In the genomic region with DNA sequence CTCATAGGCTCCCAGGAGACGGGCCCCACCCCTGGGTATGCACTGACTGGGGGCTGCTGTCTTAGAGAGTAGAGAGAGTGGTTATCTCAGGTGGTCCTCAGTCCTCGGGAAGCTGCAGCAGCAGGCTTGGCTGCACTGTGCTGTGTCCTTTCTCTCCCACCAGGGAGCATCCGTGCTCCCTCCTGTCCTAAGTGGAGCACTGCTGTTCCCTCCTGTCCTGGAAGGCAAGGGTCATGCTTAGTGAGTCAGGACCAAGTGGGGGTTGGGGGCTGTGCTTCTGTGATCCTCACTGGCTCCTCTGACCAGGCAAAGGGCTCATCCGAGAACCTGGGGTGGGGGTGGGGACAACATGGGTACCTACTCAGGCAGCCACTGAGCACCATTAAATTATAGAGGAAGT, we compare ENCODE assay signal across 13 mouse cellular contexts. TPM values are rescaled to one million over a fixed set of nuclear protein-coding genes. Genes with fewer than 3 reads are reported as not detected.
DNase-seq lines count a peak whose midpoint lies in the region; ATAC-seq and TF ChIP-seq lines count a peak whose summit lies in the region.
"Had no signal": no experiment of that assay in that cellular context is flagged by ENCODE, and none has a peak within 500 bp of the region (broad histone marks: within the 10 kb centered on the region; RNA-seq: fewer than 3 reads in every experiment).

No protein-coding gene starts in this region.

- peak; percentile 30 for TF ChIP-seq CTCF in lung, embryonic 14.5 days (IDR thresholded peaks at IDR 0.05; ENCODE audit: low read depth)

- peak; percentile 28 for DNase-seq in embryo, embryonic 10 days (ENCODE audit: low spot score)
- DNase-seq in embryo, embryonic 9.5 days (ENCODE audit: extremely low spot score), result no peak
- no peak for DNase-seq in lung, embryonic 14.5 days
- DNase-seq in lung, postnatal 4 days, result no peak
- no peak for DNase-seq in thymus, postnatal 25 days
- DNase-seq: gastrocnemius, postnatal 36 days; heart, postnatal 4 days had no signal

- WGBS in lung, embryonic 14.5 days, result 46% methylated on average over 4 of the region's 4 CpGs
- WGBS in kidney, embryonic 15.5 days, result 43% methylated on average over 4 of the region's 4 CpGs
- WGBS in liver, embryonic 16.5 days (ENCODE audit: insufficient replicate concordance), result 61% methylated on average over 4 of the region's 4 CpGs
- WGBS in forebrain, embryonic 13.5 days, result 66% methylated on average over 4 of the region's 4 CpGs

- H3K4me3 ChIP-seq in lung, embryonic 14.5 days (ENCODE audit: low read depth, low read length), result no peak overlapping the region
- no peak overlapping the region for H3K4me3 ChIP-seq in kidney, embryonic 15.5 days (replicated peaks)
- no peak overlapping the region for H3K4me3 ChIP-seq in liver, embryonic 16.5 days (ENCODE audit: low read depth, low read length)
- no peak overlapping the region for H3K4me3 ChIP-seq in forebrain, embryonic 13.5 days
- H3K4me3 ChIP-seq: limb, embryonic 13.5 days; midbrain, embryonic 12.5 days had no signal

- no peaks in the 10 kb centered on the region for H3K9me3 ChIP-seq in lung, embryonic 14.5 days (ENCODE audit: low read depth, low read length)
- H3K9me3 ChIP-seq in kidney, embryonic 15.5 days (replicated peaks), result no peaks in the 10 kb centered on the region
- H3K9me3 ChIP-seq in liver, embryonic 16.5 days (replicated peaks; ENCODE audit: control insufficient read depth, low read length), result no peaks in the 10 kb centered on the region
- no peaks in the 10 kb centered on the region for H3K9me3 ChIP-seq in forebrain, embryonic 13.5 days (replicated peaks)
- H3K9me3 ChIP-seq: limb, embryonic 13.5 days; midbrain, embryonic 12.5 days had no signal

- H3K27me3 ChIP-seq in lung, embryonic 14.5 days (ENCODE audit: insufficient read depth, low read length), result no peaks in the 10 kb centered on the region
- no peaks in the 10 kb centered on the region for H3K27me3 ChIP-seq in kidney, embryonic 15.5 days
- no peaks in the 10 kb centered on the region for H3K27me3 ChIP-seq in liver, embryonic 16.5 days (ENCODE audit: control insufficient read depth, insufficient read depth, low read depth, low read length)
- no peaks in the 10 kb centered on the region for H3K27me3 ChIP-seq in forebrain, embryonic 13.5 days
- H3K27me3 ChIP-seq: limb, embryonic 13.5 days; midbrain, embryonic 12.5 days had no signal

- no peak overlapping the region for H3K9ac ChIP-seq in lung, embryonic 14.5 days
- H3K9ac ChIP-seq in kidney, embryonic 15.5 days, result no peak overlapping the region
- no peak overlapping the region for H3K9ac ChIP-seq in liver, embryonic 16.5 days (ENCODE audit: low read depth, low read length)
- no peak overlapping the region for H3K9ac ChIP-seq in forebrain, embryonic 13.5 days
- H3K9ac ChIP-seq: limb, embryonic 13.5 days; midbrain, embryonic 12.5 days had no signal

- no peak overlapping the region for H3K27ac ChIP-seq in lung, embryonic 14.5 days (ENCODE audit: low read depth)
- H3K27ac ChIP-seq in kidney, embryonic 15.5 days, result 0 out of 2 replicates have a peak overlapping the region, but pooled peaks have one; percentile 18
- no peak overlapping the region for H3K27ac ChIP-seq in liver, embryonic 16.5 days (ENCODE audit: low read length)
- H3K27ac ChIP-seq in forebrain, embryonic 13.5 days, result no peak overlapping the region
- H3K27ac ChIP-seq: limb, embryonic 13.5 days; midbrain, embryonic 12.5 days had no signal

- H3K4me2 ChIP-seq in lung, embryonic 14.5 days, result no peak overlapping the region
- no peak overlapping the region for H3K4me2 ChIP-seq in kidney, embryonic 15.5 days
- H3K4me2 ChIP-seq in liver, embryonic 16.5 days (ENCODE audit: low read depth, low read length), result no peak overlapping the region
- no peak overlapping the region for H3K4me2 ChIP-seq in forebrain, embryonic 13.5 days
- H3K4me2 ChIP-seq: limb, embryonic 13.5 days; midbrain, embryonic 12.5 days had no signal

- H3K36me3 ChIP-seq in lung, embryonic 14.5 days (ENCODE audit: insufficient read depth), result peaks cover 8% of the 10 kb centered on the region; the same call in 1 of the 2 replicates
- peaks cover 15% of the 10 kb centered on the region for H3K36me3 ChIP-seq in kidney, embryonic 15.5 days
- H3K36me3 ChIP-seq in liver, embryonic 16.5 days (ENCODE audit: control insufficient read depth, insufficient read depth), result peaks cover 3% of the 10 kb centered on the region
- H3K36me3 ChIP-seq in forebrain, embryonic 13.5 days (ENCODE audit: poor library complexity, severe bottlenecking), result peaks cover 13% of the 10 kb centered on the region

- H3K4me1 ChIP-seq in lung, embryonic 14.5 days (ENCODE audit: insufficient read depth), result peaks cover 5% of the 10 kb centered on the region
- H3K4me1 ChIP-seq in kidney, embryonic 15.5 days, result peaks cover 43% of the 10 kb centered on the region
- H3K4me1 ChIP-seq in liver, embryonic 16.5 days (ENCODE audit: control insufficient read depth, low read depth, low read length), result peaks cover 28% of the 10 kb centered on the region
- H3K4me1 ChIP-seq in forebrain, embryonic 13.5 days, result peaks cover 10% of the 10 kb centered on the region; the same call in 1 of the 2 replicates
- H3K4me1 ChIP-seq: limb, embryonic 13.5 days; midbrain, embryonic 12.5 days had no signal

- ATAC-seq in lung, embryonic 14.5 days (ENCODE audit: insufficient read depth), result no peak
- ATAC-seq in kidney, embryonic 15.5 days (replicated peaks; ENCODE audit: low FRiP score), result 0 out of 2 replicates have a peak, but pooled peaks have one; percentile 5
- ATAC-seq in liver, embryonic 16.5 days (ENCODE audit: low read depth), result 0 out of 2 replicates have a peak, but pooled peaks have one; percentile 16
- ATAC-seq in forebrain, embryonic 13.5 days, result no peak
- ATAC-seq: forebrain, embryonic 16.5 days had no signal

RNA-seq across cellular contexts. Expression of gene Sbno2, which starts 16.2 kb away (rescaled TPM):
- polyA plus RNA-seq in lung, embryonic 14.5 days (2014; fragmentation: Nextera tagmentation; extraction: Ambion mirVana), result 13.9 and 16.3 TPM in 2 replicates
- polyA plus RNA-seq in kidney, embryonic 15.5 days (2015; fragmentation: Nextera tagmentation; extraction: Ambion mirVana), result 14.4 and 16.2 TPM in 2 replicates
- 10.3 and 11.8 TPM in 2 replicates for polyA plus RNA-seq in liver, embryonic 16.5 days (2015; fragmentation: Nextera tagmentation; extraction: Ambion mirVana)
- 11.6 and 13.6 TPM in 2 replicates for polyA plus RNA-seq in forebrain, embryonic 13.5 days (2015; fragmentation: Nextera tagmentation; extraction: Ambion mirVana)

RNA-seq across cellular contexts. Expression of gene Stk11, which starts 26.5 kb away (rescaled TPM):
- 28.7 and 29.7 TPM in 2 replicates for polyA plus RNA-seq in lung, embryonic 14.5 days (2014; fragmentation: Nextera tagmentation; extraction: Ambion mirVana)
- 15.0 and 22.4 TPM in 2 replicates for polyA plus RNA-seq in kidney, embryonic 15.5 days (2015; fragmentation: Nextera tagmentation; extraction: Ambion mirVana)
- 13.2 and 14.4 TPM in 2 replicates for polyA plus RNA-seq in liver, embryonic 16.5 days (2015; fragmentation: Nextera tagmentation; extraction: Ambion mirVana)
- 20.7 and 21.6 TPM in 2 replicates for polyA plus RNA-seq in forebrain, embryonic 13.5 days (2015; fragmentation: Nextera tagmentation; extraction: Ambion mirVana)

RNA-seq across cellular contexts. Expression of gene Gpx4, which starts 42.2 kb away (rescaled TPM):
- 471 and 474 TPM in 2 replicates for polyA plus RNA-seq in lung, embryonic 14.5 days (2014; fragmentation: Nextera tagmentation; extraction: Ambion mirVana)
- 581 and 603 TPM in 2 replicates for polyA plus RNA-seq in kidney, embryonic 15.5 days (2015; fragmentation: Nextera tagmentation; extraction: Ambion mirVana)
- 553 and 567 TPM in 2 replicates for polyA plus RNA-seq in liver, embryonic 16.5 days (2015; fragmentation: Nextera tagmentation; extraction: Ambion mirVana)
- 487 and 489 TPM in 2 replicates for polyA plus RNA-seq in forebrain, embryonic 13.5 days (2015; fragmentation: Nextera tagmentation; extraction: Ambion mirVana)

RNA-seq across cellular contexts. Expression of gene Atp5d, which starts 49.3 kb away (rescaled TPM):
- 493 and 529 TPM in 2 replicates for polyA plus RNA-seq in lung, embryonic 14.5 days (2014; fragmentation: Nextera tagmentation; extraction: Ambion mirVana)
- polyA plus RNA-seq in kidney, embryonic 15.5 days (2015; fragmentation: Nextera tagmentation; extraction: Ambion mirVana), result 594 and 612 TPM in 2 replicates
- polyA plus RNA-seq in liver, embryonic 16.5 days (2015; fragmentation: Nextera tagmentation; extraction: Ambion mirVana), result 288 and 309 TPM in 2 replicates
- 454 and 459 TPM in 2 replicates for polyA plus RNA-seq in forebrain, embryonic 13.5 days (2015; fragmentation: Nextera tagmentation; extraction: Ambion mirVana)

RNA-seq across cellular contexts. Expression of gene Polr2e, which starts 49.6 kb away (rescaled TPM):
- polyA plus RNA-seq in lung, embryonic 14.5 days (2014; fragmentation: Nextera tagmentation; extraction: Ambion mirVana), result 240 and 258 TPM in 2 replicates
- polyA plus RNA-seq in kidney, embryonic 15.5 days (2015; fragmentation: Nextera tagmentation; extraction: Ambion mirVana), result 235 and 243 TPM in 2 replicates
- 66.8 and 70.1 TPM in 2 replicates for polyA plus RNA-seq in liver, embryonic 16.5 days (2015; fragmentation: Nextera tagmentation; extraction: Ambion mirVana)
- polyA plus RNA-seq in forebrain, embryonic 13.5 days (2015; fragmentation: Nextera tagmentation; extraction: Ambion mirVana), result 193 and 199 TPM in 2 replicates

Comparison
In these comparisons a context has a peak if more than half of its experiments do, and no peak if none do; other contexts are left out.
1. ATAC-seq: peak in kidney, embryonic 15.5 days (single experiment) and liver, embryonic 16.5 days (single experiment); none in lung, embryonic 14.5 days (single experiment) and forebrain, embryonic 13.5 days (single experiment).